Mouse (Mus musculus) liver, embryonic 14.5 days (tissue): ENCODE results near the gene Zbtb16.

ENCODE experiments used
- CTCF ChIP-seq: IDR thresholded peaks from 2 replicates; pipeline ENCODE4 v1.5.1; 2016; ENCODE audit warnings: antibody characterized with exemption, low read depth, control low read depth
- EP300 ChIP-seq: IDR thresholded peaks from 2 replicates; pipeline ENCODE4 v1.6.1; 2016; ENCODE audit warnings: antibody characterized with exemption, low read depth

- TF ChIP-seq CTCF = no peak
- no peak for TF ChIP-seq EP300
Measured at GRCm38 (mm10) chr9:48816678-48817398, 19.2 kb downstream of the Zbtb16 start.
